Mouse (Mus musculus) intestine, embryonic 16.5 days (tissue): ENCODE data around the gene Cyp2e1. TPM values are rescaled to one million over a fixed set of nuclear protein-coding genes. Genes with fewer than 3 reads are reported as not detected.
"Not testable (repeated sequence)": the region's sequence is repeated elsewhere in the genome, so short reads cannot be mapped to it uniquely, and the experiment has no call there.

Experiments
- ATAC-seq: fragments of 200-750 bp; cut with Nextera tagmentation; 2 replicates; pipeline ENCODE4 v1.8.0; 2017; ENCODE audit warnings: moderate TSS enrichment, moderate library complexity
- H3K27ac ChIP-seq: fragments of 300-500 bp; sonication (generic); 2 replicates; pipeline ENCODE4 v1.5.1; 2014; ENCODE audit warnings: mild to moderate bottlenecking, low read length
- H3K27me3 ChIP-seq: fragments of 300-500 bp; sonication (generic); replicated peaks from 2 replicates; pipeline ENCODE4 v1.6.1; 2014; ENCODE audit warnings: low read length, control low read depth, mixed read lengths; ENCODE audit not compliant: control insufficient read depth, insufficient read depth
- H3K36me3 ChIP-seq: fragments of 300-500 bp; sonication (generic); 2 replicates; pipeline ENCODE4 v1.6.1; 2014; ENCODE audit warnings: low read length, control low read depth; ENCODE audit not compliant: control insufficient read depth, insufficient read depth
- H3K4me1 ChIP-seq: fragments of 300-500 bp; sonication (generic); 2 replicates; pipeline ENCODE4 v1.6.1; 2014; ENCODE audit warnings: low read length, control low read depth, mixed read lengths; ENCODE audit not compliant: control insufficient read depth, insufficient read depth
- H3K4me2 ChIP-seq: fragments of 300-500 bp; sonication (generic); 2 replicates; pipeline ENCODE4 v1.6.1; 2014; ENCODE audit warnings: low read depth, low read length, control low read depth
- H3K4me3 ChIP-seq: fragments of 300-500 bp; sonication (generic); 2 replicates; pipeline ENCODE4 v1.5.1; 2014; ENCODE audit warnings: mild to moderate bottlenecking, low read length
- H3K9ac ChIP-seq: fragments of 300-500 bp; sonication (generic); 2 replicates; pipeline ENCODE4 v1.6.1; 2014; ENCODE audit warnings: low read depth, low read length
- H3K9me3 ChIP-seq: fragments of 300-500 bp; sonication (generic); 2 replicates; pipeline ENCODE4 v1.6.1; 2016; ENCODE audit warnings: low read length, control low read depth; ENCODE audit not compliant: control insufficient read depth
- WGBS: fragments of 180-500 bp; shearing (Covaris S2); extraction: QIAGEN DNeasy Blood & Tissue Kit; methylation state at CpG from one replicate; pipeline ENCODE4 v1.1.7; 2014; 5-methylcytosine and 5-hydroxymethylcytosine counted together
- polyA plus RNA-seq: library from polyadenylated mRNA; unstranded; fragments of >200 nt; fragmentation: Nextera tagmentation; extraction: Ambion mirVana; gene quantifications from 2 replicates; pipeline ENCODE4 v1.2.1, GENCODE M21; 2015

Gene Cyp2e1
- polyA plus RNA-seq, 1 experiment from 2014 or later, result not detected

DNA sequence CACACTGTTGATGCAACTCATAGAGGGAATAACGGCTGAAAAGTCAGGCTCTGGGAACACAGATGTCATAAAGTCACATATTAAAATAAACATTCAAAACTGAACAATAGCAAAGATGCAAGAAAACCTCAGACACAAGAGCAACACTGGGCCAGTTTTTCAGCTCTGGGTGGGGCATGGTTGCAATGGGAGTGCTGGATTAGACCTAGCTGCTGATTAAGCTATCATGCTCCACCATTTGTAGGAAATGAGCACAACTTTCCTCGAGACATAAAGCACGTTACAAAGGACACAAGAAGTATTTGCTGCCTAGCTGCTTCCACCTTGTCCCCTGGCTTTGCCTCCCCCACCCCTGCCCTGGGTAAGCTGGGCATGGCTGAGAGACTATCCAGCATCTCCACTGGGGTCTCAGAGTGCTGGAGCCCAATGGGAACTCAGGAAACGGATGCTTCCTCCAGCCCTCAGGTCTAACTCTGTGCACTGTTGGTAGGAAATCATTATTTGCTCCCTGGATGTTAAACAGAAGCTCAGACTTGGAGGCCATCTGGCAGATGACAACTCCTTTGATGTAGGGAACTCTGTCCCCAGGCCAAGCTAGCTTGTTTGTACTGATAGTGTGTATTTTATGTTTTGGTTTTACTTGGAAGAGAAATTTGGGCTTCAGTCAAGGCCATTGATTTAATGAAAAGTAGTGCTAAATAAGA is 7.2 kb upstream of the Cyp2e1 start:
- Histone ChIP-seq H3K4me2 (no peak overlapping the region), H3K4me1 (no peaks in the 10 kb centered on the region), H3K36me3 (no peaks in the 10 kb centered on the region), H3K9me3 (no peaks in the 10 kb centered on the region), H3K27me3 (no peaks in the 10 kb centered on the region), H3K9ac (no peak overlapping the region), H3K4me3 (no peak overlapping the region), H3K27ac (no peak overlapping the region)
- ATAC-seq, result no peak
- 60% methylated on average over 4 of the region's 4 CpGs for WGBS

DNA sequence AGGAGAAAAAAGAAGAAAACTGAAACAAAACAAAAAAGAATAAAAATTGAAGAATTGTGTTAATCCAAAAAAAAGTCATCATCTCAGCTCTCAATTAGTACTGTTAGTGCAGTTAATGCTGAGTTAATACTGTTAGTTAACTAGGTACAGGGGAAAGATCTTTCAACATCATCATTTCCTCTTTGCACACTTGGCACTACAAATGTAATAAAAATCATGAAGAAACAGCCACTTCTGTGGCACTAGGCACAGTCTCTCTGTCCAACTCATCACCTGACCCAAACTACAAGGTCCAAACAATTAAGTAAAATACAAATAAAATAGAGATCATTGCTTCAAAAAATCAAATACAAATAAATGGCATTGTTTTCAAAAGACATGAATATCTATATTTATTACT is 2.9 kb upstream of the Cyp2e1 start:
- ATAC-seq, result no peak
- Histone ChIP-seq H3K9me3 (no peaks in the 10 kb centered on the region), H3K36me3 (no peaks in the 10 kb centered on the region), H3K4me2 (no peak overlapping the region), H3K27ac (no peak overlapping the region), H3K27me3 (no peaks in the 10 kb centered on the region), H3K9ac (no peak overlapping the region), H3K4me1 (no peaks in the 10 kb centered on the region), H3K4me3 (no peak overlapping the region)

DNA sequence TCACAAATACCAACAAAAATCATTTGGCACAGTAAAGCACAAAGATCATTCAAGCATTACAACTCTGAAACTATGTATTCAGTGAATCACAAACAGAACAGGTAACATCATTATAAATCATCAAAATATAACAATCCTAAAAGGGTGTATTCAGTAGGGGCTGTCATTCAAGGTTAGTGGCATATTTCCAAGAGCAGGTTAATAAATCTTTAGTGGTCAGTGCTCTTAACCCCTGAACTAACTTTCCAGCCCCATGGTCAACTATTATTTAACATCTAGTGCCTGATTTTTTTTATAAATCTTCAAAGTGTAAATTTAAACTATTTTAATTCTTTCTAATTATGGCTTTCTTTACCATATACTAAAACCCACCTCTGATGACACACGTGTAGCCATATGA is 1.9 kb downstream of the Cyp2e1 start:
- not testable (repeated sequence) for H3K9ac ChIP-seq, H3K36me3 ChIP-seq, H3K4me1 ChIP-seq, H3K9me3 ChIP-seq, H3K27ac ChIP-seq, H3K4me3 ChIP-seq, ATAC-seq, H3K27me3 ChIP-seq, H3K4me2 ChIP-seq
- 63% methylated on average over 1 of the region's 1 CpGs for WGBS

DNA sequence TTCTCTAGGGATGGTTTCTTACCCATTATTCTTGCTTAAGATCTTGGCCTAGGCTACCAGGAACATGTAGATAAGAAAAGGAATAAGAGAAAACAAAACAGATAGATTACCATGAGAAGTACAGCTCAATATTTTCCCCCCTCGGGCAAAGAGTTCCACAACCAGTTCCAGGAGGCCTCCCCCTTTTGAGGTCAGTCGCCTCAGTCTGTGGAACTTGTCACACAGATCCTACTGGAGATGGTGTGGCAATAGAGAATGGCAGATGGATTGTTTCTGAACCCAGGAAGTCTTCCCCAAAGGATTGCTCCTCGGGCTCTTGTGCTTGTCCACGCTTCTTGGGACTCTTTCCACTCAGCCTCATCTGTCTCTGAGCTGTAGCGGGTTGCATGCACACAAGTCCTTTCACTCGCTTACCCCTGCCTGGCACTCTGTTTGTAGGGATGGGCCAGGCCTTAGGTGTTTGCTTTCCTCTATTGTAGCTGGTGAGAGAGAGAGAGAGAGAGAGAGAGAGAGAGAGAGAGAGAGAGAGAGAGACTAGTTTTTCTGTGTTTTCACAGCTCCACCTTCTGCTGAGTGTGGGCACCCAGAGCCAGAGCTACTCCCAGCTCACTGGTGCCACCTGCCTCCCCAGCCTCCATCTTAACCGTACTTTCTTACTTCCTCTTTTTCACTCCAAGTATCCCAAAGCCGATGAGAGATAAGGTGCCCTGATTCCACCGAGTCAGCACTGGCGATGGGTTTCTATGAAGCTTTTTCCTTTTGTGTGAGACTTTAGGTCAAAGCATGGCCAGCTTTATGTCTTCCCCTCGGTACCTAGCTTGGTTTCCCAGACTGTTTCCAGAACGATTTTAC is 2.6 kb downstream of the Cyp2e1 start:
- no peak for ATAC-seq
- no peaks in the 10 kb centered on the region for H3K36me3 ChIP-seq
- H3K27me3 ChIP-seq, result no peaks in the 10 kb centered on the region
- no peak overlapping the region for H3K9ac ChIP-seq
- 75% methylated on average over 12 of the region's 12 CpGs for WGBS
- H3K9me3 ChIP-seq, result no peaks in the 10 kb centered on the region
- no peak overlapping the region for H3K4me3 ChIP-seq
- no peaks in the 10 kb centered on the region for H3K4me1 ChIP-seq
- no peak overlapping the region for H3K4me2 ChIP-seq
- no peak overlapping the region for H3K27ac ChIP-seq

DNA sequence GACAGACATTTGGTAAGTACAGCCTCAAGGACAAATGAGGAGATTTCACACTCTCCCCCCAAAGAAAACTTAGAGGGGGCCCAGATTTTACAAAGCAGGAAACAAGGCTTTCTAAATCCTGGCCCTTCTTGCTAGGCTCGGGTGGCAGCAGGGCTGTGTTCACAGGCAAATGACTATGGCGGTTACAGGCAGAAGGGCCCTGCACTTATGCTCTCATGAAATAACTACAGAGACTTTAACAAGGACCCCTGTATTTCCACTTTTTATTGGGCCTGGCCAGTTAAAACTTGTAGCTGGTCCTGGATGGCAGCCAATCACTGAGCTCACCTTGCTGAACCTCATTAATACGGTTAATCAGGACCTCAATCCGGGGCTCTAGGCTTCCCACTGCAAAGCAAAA is 17.0 kb downstream of the Cyp2e1 start:
- Histone ChIP-seq H3K9me3 (no peaks in the 10 kb centered on the region), H3K27me3 (no peaks in the 10 kb centered on the region), H3K9ac (no peak overlapping the region), H3K36me3 (no peaks in the 10 kb centered on the region), H3K4me2 (no peak overlapping the region), H3K27ac (no peak overlapping the region), H3K4me1 (no peaks in the 10 kb centered on the region), H3K4me3 (no peak overlapping the region)
- no peak for ATAC-seq
- 78% methylated on average over 4 of the region's 4 CpGs for WGBS

DNA sequence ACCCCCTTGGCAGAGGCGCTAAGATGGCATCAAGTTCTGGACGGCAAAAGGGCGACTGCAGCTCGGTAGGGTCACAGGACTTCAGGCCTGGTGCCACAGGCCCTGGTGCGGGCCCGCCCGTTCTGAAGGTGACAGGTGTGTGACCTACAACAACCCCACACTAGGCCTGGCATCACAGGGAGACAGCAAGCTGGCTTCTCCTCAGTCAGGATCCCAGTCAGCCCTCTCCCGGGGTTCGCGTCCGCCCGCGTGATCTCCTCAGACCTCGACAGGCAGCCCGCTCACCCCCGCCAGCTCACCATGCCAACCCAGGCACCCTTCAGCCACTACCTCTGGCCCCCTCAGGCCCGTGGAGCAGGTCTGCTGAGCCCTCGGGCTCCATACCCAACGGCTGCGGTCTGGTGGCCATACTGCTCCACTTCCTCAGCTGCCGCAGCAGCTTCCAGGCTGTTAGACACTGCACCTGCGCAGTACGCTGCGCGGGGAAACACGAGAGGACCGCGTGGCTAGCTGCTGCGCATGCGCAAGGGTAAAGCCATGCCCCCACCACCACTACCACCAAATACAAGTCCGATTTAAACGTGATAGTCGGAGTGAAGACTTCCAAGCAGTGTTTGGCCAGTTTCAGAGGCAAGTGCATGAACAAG is 24.0 kb downstream of the Cyp2e1 start, which contains the start of gene Syce1:
Gene Syce1 (minus strand): TSS at position 447 of the 647 bp plus-strand sequence.
- Histone ChIP-seq H3K27me3 (no peaks in the 10 kb centered on the region), H3K4me1 (no peaks in the 10 kb centered on the region)
- 78% methylated on average over 33 of the region's 33 CpGs for WGBS

DNA sequence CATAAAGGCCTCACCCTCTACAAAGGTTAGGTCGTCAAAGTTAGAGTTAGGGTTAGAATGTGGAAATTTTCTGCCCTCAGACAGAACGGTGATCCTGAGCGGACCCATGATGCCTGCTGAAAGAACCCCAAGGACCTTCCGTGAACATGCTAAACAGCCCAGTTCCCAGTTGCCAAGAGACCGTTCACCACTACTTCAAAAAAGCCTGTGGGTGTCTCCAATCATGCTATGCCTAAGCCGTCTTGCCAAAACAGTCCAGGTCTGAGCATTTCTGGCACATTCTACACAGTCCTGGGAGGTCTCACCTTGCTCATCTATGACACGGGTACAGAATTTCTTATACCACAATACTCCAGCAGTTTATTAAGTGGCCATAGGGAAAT is 24.5 kb downstream of the Cyp2e1 start:
- Histone ChIP-seq H3K4me2 (no peak overlapping the region), H3K27ac (no peak overlapping the region), H3K4me1 (no peaks in the 10 kb centered on the region), H3K4me3 (no peak overlapping the region), H3K27me3 (no peaks in the 10 kb centered on the region), H3K36me3 (no peaks in the 10 kb centered on the region), H3K9me3 (no peaks in the 10 kb centered on the region), H3K9ac (no peak overlapping the region)
- 84% methylated on average over 7 of the region's 7 CpGs for WGBS
- no peak for ATAC-seq

More for the DNA sequence above, 24.0 kb downstream of the Cyp2e1 start, which contains the start of gene Syce1:
- Histone ChIP-seq H3K9ac (no peak within 1 kb of the TSS), H3K4me3 (no peak within 1 kb of the TSS), H3K4me2 (no peak within 1 kb of the TSS), H3K9me3 (no peaks in the 10 kb centered on the region), H3K36me3 (no peaks in the 10 kb centered on the region), H3K27ac (no peak within 1 kb of the TSS)
- no peak for ATAC-seq

DNA sequence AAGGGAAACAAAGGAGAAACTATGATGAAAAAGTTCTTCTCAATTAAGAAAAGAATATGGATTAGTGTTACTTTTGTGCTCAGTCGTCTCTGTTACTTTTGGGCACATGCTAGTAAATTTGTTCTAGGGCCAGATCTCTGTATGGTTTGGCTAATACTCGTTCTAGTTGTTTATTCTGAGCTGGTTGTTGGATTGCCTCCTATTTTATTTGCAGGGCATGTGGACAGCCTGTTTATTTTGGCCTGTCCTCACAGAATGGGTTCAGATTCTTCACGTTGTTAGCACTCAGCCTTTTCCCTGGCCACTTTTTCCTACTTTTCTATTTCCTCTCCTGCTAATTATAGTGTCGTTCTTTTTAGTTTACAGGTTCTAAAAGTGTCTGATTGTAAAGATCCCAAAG is 30.0 kb downstream of the Cyp2e1 start:
- 53% methylated on average over 4 of the region's 4 CpGs for WGBS
- H3K27me3 ChIP-seq, result no peaks in the 10 kb centered on the region
- ATAC-seq, result no peak
- H3K36me3 ChIP-seq, result no peaks in the 10 kb centered on the region
- H3K4me3 ChIP-seq, result no peak overlapping the region
- no peaks in the 10 kb centered on the region for H3K4me1 ChIP-seq
- H3K9ac ChIP-seq, result no peak overlapping the region
- H3K27ac ChIP-seq, result no peak overlapping the region
- no peaks in the 10 kb centered on the region for H3K9me3 ChIP-seq
- H3K4me2 ChIP-seq, result no peak overlapping the region

DNA sequence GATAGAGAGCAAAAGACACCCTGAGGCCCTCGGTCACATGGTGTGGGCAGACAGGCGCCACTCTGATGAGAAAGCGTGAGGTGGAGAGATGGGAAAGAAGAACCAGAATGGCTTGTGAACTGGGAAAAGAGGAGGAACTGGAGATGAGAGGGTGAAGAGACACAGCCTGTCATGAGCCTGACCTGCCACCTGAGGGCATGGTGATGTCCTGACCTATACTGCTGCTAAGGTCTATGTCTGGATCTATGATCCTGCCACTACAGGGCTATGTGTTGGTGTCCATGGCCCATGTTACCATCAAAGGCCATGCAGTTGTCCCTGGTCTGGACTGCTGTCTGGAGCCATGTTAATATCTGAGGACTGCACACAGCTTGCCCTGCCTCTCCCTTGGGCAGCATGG is 34.1 kb downstream of the Cyp2e1 start:
- Histone ChIP-seq H3K4me2 (no peak overlapping the region), H3K4me1 (no peaks in the 10 kb centered on the region), H3K36me3 (no peaks in the 10 kb centered on the region), H3K9me3 (no peaks in the 10 kb centered on the region), H3K9ac (no peak overlapping the region), H3K27ac (no peak overlapping the region), H3K27me3 (no peaks in the 10 kb centered on the region), H3K4me3 (no peak overlapping the region)
- no peak for ATAC-seq
- 90% methylated on average over 3 of the region's 3 CpGs for WGBS
